Mouse (Mus musculus) lung, postnatal 10 days (tissue): ENCODE results near the gene Ltf.

ENCODE experiments used
- DNase-seq: peaks from one replicate; pipeline ENCODE4 v3.0.0; 2021

Ltf gene

DNA sequence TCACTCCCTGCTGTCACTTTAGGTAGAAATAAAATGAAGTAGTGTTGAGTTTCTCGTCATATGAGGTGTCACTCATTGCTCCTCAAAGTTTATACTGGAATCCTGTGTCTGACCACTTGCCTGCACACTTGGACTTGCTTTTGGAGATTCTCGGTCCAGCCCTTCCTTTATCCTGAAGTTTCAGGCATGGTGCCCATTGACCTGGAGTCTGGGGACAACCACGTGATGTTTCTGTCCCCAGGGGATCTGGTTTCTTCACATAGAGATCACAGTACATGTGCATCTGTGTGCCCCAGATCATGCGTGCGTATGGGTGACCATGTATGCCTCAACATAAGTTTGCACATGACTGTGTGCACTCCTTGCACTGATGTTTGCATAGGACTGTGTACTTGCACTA, 23.2 kb downstream of the Ltf start:
- peak; percentile 69 for DNase-seq

DNA sequence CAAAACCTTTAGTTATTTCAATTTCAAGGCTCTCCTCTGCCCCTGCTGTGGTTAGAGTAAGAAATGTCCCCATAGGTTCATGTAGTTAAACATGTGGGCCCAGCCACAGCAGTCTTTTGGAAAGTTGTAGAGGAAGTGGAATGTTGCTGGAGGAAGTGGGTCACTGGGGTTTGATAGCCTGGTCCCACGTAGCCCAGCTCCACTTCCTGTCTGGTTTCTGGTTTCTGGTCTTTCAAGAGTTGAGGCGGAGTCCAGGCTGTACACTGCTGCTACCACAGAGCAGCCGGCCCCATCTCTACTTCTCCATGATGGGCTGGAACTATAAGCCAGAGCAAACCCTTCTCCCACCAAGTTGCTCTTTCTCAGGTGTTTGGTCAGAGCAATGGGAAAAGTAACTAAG, 27.2 kb downstream of the Ltf start:
- DNase-seq = no peak

GRCm38 (mm10) chr9:111047266-111047665, 28.2 kb downstream of the Ltf start:
- no peak for DNase-seq

GRCm38 (mm10) chr9:111048452-111048851, 29.4 kb downstream of the Ltf start:
- DNase-seq = no peak

DNA sequence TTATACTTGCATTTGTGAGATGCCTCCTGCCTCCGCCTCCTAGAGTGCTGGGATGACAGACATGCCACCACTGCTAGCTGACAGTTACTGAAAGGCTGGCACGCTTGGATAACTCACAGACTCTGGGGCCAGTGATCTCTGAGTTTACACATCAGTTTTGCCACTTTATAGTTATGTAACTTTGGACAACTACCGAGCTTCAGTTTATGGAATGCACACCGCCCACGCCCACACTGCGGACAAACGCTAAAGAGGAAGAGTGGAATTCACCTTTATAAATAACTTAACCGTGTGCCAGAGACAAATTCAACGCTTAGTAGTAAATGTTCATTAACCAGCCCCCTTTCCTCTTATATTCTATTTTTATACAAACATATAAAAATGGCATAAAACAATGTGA, 35.9 kb downstream of the Ltf start:
- no peak for DNase-seq

DNA sequence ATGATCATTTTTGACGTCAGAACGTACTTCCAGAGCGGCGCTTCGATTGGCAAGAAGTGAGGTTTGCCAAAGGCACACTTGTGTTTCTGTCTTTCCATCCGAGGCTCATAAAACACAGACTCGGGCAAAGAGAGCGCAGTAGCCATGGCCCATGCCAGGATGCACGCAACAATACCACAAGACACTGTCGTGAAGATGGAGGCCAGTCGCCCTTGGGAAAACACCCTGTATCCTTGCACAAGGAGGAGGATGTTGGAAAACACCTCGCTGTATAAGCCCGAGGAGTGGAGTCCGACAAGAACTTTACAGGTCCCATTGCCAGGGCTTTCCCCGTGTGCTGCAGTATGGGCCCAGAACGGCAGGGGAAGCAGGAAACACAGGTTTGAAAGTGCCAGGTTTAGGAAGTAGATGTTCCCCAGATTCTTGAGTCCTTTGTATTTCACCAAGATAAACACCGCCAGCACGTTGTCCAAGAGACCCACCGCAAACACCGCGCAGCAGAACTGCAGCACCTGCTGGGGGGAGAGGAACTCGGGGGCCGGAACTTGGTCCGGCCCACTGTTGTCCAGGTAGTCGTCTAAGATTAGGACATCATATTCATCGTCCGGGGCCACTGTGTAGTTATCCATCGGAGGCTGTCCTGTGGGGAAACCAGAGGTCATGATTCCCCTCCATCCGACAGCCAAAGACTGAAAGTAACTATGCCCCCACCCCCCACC, 36.9 kb downstream of the Ltf start:
- peak; percentile 32 for DNase-seq

DNA sequence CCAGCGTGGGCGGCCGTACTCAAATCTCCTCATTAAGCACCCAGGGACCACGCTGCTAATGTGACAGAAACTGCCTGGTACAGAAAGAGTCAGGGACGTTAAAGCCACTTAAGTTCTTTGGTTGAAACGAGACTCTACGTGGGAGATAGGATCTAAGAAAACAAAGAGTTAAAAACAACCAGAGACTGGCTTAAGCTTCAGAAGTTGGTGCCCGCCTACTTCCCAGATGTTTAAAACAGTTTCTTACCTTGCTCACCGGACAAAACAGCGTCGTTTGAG, 37.4 kb downstream of the Ltf start:
- DNase-seq = no peak

DNA sequence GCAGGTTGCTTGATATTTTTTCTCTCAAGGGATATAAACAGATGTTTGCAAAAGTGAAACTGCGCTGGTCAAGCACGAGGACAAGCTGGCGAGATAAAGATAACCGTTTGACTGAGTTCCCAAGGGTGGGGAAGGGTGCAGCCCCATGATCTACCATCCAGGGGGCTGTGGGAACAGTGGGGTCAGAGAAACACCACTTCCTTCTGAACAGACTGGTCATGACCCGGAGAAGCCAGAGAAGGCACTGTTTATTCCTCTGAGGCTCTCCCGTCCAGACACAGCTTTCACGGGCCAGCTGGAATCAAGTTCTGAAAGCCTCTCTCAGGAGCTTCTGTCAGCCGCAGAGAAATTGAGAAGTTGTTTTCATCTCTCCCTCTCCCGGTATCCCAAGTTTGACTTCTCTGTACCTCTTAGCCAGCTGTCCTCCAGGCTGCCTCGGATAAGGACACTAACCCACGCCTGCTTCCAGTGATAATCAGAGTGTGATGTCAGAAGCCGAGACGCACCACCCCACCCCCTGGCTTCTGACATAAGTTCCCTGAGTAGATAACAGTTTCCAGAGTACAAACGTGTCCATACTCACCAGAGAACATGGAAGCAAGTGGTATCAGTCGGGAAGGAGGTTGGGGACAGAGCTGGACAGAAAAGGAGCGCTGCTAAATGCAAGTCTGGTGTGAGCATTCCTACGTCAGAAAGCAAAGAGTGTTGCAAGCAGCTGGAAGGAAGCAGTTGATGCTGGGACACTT, 37.9 kb downstream of the Ltf start, which contains the start of gene Ccrl2:
Gene Ccrl2, minus strand, starts transcription at position 722 of the 746 bp plus-strand sequence.
- peak; percentile 83 for DNase-seq

DNA sequence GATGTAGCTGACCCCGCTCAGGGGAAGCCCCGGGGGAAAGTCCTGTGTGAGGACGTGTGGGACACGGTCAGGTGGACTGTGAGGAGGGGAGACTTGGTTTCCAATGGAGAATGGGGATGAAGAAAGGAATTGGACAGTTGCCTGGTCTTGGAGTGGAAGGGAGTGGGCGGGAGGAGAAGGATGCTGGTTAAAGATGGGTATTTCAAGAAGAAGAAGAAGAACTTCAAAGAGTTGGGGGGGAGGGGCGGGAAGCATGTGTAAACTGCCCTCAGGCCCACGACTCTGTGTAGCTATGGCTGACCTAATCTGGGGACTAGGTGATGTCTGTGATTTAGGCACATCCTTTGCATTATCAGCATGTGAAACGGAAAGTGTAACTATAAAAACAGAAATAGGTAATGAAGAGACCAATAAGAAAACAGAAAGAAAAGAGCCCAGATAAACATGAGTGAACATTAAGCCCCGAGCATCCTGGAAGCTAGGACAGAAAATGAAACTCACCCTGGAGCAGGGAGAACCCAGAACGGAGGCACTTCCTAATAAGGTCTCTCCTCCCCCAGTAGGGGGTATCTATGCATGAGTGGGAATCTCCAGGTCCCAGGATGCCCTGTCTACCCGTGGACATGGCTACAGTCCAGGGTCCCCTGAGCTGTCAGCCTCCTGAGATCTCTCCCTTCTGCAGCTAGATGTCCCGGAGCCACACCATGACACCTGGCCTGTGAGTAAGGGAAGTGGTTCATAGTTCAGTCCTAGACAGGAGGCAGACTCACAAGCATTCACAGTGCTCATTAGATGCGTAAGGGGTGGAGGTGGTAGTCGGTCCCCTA, 38.7 kb downstream of the Ltf start:
- no peak for DNase-seq

GRCm38 (mm10) chr9:111058943-111059556, 40.0 kb downstream of the Ltf start:
- DNase-seq = no peak

DNA sequence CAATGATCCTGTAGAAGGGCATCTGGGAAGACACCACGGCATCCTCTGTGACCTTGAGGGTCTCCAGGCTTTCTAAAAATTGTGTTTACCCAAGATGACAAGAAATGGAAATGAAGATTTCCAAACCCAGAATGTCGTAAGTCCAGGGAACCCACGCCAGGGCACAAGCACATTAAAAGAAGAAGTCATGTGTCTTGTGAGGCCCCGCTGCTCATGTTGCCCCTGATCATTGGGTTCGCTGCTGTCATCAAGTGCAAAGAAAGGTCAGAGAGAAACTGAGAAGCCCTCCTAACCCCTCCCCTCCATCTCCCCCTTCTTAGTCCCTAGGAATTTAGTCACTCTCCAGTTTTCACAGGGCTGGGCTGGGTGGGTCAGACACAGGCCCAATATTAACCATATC, 43.8 kb downstream of the Ltf start:
- DNase-seq = no peak

GRCm38 (mm10) chr9:111067052-111067451, 48.0 kb downstream of the Ltf start:
- DNase-seq = no peak

- DNase-seq = peak; percentile 76
These were observed 51.5 kb downstream of the Ltf start for GRCm38 (mm10) chr9:111070546-111070961.

- DNase-seq = peak; percentile 77
These were observed 53.1 kb downstream of the Ltf start for GRCm38 (mm10) chr9:111072175-111072574.

DNA sequence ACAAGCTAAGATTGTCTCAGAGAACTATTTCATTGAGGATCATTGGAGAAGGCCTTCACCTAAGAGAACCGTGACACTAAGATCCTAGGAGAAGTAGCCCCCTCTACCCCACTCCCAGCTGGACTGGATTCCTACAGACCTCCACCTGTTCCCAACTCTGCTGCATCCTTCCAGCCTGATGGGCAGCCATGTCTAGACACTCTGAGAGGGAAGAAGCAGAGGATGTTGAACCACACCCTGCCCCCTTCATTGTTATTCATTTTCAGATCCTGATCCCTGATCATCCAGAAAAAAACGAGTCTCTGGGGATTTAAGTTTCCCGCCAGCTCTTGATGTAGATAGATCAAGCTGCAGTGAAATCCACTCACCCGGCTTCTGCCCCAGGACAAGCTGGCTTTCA, 53.9 kb downstream of the Ltf start:
- no peak for DNase-seq

- DNase-seq = no peak
These were observed 58.7 kb downstream of the Ltf start for GRCm38 (mm10) chr9:111077745-111078144.

DNA sequence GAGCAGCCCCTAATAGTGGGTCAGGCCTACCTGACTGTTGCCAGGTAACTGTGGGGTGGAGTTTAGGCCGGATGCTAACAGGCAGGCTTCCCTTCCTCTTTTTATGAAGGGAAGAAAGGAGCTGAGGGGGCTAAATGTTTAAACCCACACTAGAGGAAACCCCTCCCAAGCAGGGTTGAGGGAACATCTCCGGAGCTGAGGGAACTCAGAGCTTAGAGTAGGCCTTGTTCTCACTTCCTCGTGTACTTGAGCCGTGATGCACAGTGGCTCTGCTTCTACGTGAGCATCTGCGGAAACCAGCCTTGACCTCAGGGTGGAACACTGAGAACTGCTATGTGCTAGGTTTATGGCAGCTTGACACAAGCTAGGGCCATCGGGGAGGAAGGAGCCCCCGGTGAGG, 61.7 kb downstream of the Ltf start:
- DNase-seq = no peak

- no peak for DNase-seq
These were observed 62.7 kb downstream of the Ltf start for GRCm38 (mm10) chr9:111081765-111082164.

DNA sequence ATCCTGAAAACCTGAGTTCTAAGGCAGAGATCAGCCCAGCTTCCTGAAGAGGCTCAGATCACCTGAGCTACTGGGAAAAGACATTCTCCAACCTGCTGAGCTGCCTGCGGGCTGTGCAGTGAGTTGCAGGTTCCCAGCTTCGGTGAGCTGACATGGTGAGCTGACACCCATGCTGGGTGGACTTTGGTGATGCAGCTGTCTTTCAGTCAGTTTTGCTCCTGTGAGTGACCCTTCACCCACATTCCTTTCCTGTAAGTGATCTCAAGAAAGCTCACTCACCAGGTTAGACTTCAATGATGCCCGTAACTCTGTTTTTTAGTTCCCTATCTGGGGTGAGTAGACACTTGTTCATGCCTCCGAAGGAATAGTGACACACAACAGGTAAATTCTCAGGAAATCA, 66.3 kb downstream of the Ltf start:
- DNase-seq = no peak

- peak; percentile 36 for DNase-seq
These were observed 67.1 kb downstream of the Ltf start for GRCm38 (mm10) chr9:111086137-111086536.

- DNase-seq = no peak
These were observed 68.0 kb downstream of the Ltf start for GRCm38 (mm10) chr9:111086995-111087606.

DNA sequence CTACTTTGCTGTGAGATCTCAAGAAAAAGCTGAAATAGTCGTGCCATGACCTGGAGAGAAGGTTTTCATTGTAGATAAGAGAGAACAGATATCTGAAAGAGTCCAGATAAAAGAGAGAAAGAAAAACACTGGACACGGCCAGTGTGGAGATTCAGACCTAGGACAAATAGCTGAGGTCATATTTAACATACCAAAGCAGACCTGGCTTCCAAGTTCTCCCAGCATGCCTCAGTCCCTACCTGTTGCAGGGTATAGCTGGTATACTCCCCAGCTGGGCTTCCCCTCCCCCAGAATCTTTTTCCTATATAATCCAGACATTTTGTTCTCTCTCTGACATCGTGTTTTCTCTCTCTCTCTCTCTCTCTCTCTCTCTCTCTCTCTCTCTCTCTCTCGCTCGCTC, 68.9 kb downstream of the Ltf start:
- no peak for DNase-seq

- no peak for DNase-seq
These were observed 69.8 kb downstream of the Ltf start for GRCm38 (mm10) chr9:111088886-111089285.
